13 mouse cellular contexts compared by ENCODE assay signal in the genomic region with DNA sequence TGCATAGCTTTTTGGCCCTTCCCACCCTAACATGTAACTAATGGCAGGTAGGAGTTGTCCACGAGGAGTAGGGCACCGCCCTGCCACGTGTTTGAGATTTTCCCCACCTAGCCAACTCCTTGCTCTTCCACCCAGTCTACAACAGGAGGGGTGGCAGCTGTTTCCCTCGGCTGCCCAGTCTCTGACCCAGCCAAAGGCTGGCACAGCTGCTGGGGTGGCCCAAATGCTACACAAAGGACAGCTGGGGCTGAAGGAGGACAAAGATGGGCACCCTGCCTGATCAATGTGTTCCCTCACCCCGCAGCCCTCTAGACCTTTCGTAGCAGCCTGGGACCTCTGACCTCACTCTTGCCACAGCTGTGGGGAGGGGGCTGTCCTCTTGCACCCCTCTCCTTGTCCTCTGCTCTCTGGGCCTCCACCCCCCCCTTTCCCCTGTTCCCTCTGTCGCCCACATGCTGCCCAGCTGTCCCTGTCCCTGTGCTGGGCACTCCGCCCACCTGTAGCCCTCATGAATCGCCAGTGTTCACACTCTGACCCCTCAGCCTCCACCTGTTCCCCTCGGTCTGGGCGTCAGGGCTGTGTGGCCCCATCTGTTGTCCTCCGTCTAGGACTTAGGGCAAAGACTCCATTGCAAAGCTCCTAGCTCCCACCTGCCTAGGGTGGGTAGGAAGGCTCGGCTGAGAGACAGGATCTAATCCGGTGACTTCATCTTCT. TPM values are rescaled to one million over a fixed set of nuclear protein-coding genes. Genes with fewer than 3 reads are reported as not detected.
DNase-seq lines count a peak whose midpoint lies in the region; ATAC-seq and TF ChIP-seq lines count a peak whose summit lies in the region.
"Had no signal": no experiment of that assay in that cellular context is flagged by ENCODE, and none has a peak within 500 bp of the region (broad histone marks: within the 10 kb centered on the region; RNA-seq: fewer than 3 reads in every experiment).

No protein-coding gene starts in this region.

- TF ChIP-seq CTCF in forebrain, postnatal 0 days (IDR thresholded peaks at IDR 0.05; ENCODE audit: low read depth): no peak
- no peak for TF ChIP-seq CTCF in lung, adult 2 months (IDR thresholded peaks at IDR 0.05; ENCODE audit: insufficient read depth, low read length)

- peak; percentile 24; the same call in 1 of the 2 replicates for ATAC-seq in forebrain, embryonic 13.5 days
- no peak for ATAC-seq in forebrain, postnatal 0 days
- ATAC-seq in lung, embryonic 15.5 days (ENCODE audit: borderline replicate concordance, extremely low read depth, low FRiP score, low TSS enrichment): peak; percentile 49; the same call in 1 of the 2 replicates
- peak; percentile 56; the same call in 1 of the 2 replicates for ATAC-seq in embryonic facial prominence, embryonic 14.5 days (ENCODE audit: low read depth)
- ATAC-seq in megakaryocyte-erythroid progenitor cell, adult 5-6 weeks (replicated peaks; ENCODE audit: low FRiP score, low TSS enrichment, poor library complexity, severe bottlenecking): no peak

- H3K9ac ChIP-seq in forebrain, embryonic 13.5 days: no peak overlapping the region
- no peak overlapping the region for H3K9ac ChIP-seq in forebrain, postnatal 0 days
- H3K9ac ChIP-seq in lung, embryonic 15.5 days: no peak overlapping the region
- no peak overlapping the region for H3K9ac ChIP-seq in embryonic facial prominence, embryonic 14.5 days (ENCODE audit: low read depth, low read length)
- H3K9ac ChIP-seq: liver, embryonic 14.5 days had no signal

- 85% methylated on average over 14 of the region's 14 CpGs for WGBS in forebrain, embryonic 13.5 days
- 75% methylated on average over 14 of the region's 14 CpGs for WGBS in forebrain, postnatal 0 days
- whole genome bisulfite sequencing in lung, embryonic 15.5 days: 70% methylated on average over 14 of the region's 14 CpGs
- 72% methylated on average over 14 of the region's 14 CpGs for WGBS in lung, adult 2 months
- 65% methylated on average over 13 of the region's 14 CpGs for WGBS in embryonic facial prominence, embryonic 14.5 days

- peaks cover 10% of the 10 kb centered on the region for H3K4me1 ChIP-seq in forebrain, embryonic 13.5 days
- peaks cover 6% of the 10 kb centered on the region; the same call in 1 of the 2 replicates for H3K4me1 ChIP-seq in forebrain, postnatal 0 days (ENCODE audit: insufficient read depth)
- H3K4me1 ChIP-seq in lung, embryonic 15.5 days: peaks cover 11% of the 10 kb centered on the region
- no peaks in the 10 kb centered on the region for H3K4me1 ChIP-seq in lung, adult 2 months (ENCODE audit: control insufficient read depth, insufficient read depth, low read length)
- H3K4me1 ChIP-seq in embryonic facial prominence, embryonic 14.5 days (ENCODE audit: control insufficient read depth, insufficient read depth, low read length): peaks cover 3% of the 10 kb centered on the region

- H3K27ac ChIP-seq in forebrain, embryonic 13.5 days: no peak overlapping the region
- no peak overlapping the region for H3K27ac ChIP-seq in forebrain, postnatal 0 days (ENCODE audit: low read depth, low read length)
- H3K27ac ChIP-seq in lung, embryonic 15.5 days: no peak overlapping the region
- H3K27ac ChIP-seq in embryonic facial prominence, embryonic 14.5 days (replicated peaks; ENCODE audit: low read depth, low read length): no peak overlapping the region
- H3K27ac ChIP-seq: liver, embryonic 14.5 days had no signal

- no peak for DNase-seq in forebrain, postnatal 0 days
- DNase-seq in lung, adult 2 months: no peak
- DNase-seq in embryonic facial prominence, embryonic 14.5 days (ENCODE audit: low spot score): peak; percentile 68
- peak; percentile 9 for DNase-seq in mesoderm, embryonic 11.5 days (ENCODE audit: low read depth, low spot score)
- no peak for DNase-seq in adrenal gland, adult 18-20 months (ENCODE audit: low spot score in 2 of 2)
- DNase-seq: heart, postnatal 4 days; layer of hippocampus, adult 9-11 months had no signal

- H3K4me2 ChIP-seq in forebrain, embryonic 13.5 days: no peak overlapping the region
- no peak overlapping the region for H3K4me2 ChIP-seq in forebrain, postnatal 0 days (ENCODE audit: low read depth)
- H3K4me2 ChIP-seq in lung, embryonic 15.5 days: no peak overlapping the region
- no peak overlapping the region for H3K4me2 ChIP-seq in embryonic facial prominence, embryonic 14.5 days (ENCODE audit: low read depth, low read length)

- no peak for TF ChIP-seq POLR2A in lung, adult 2 months (IDR thresholded peaks at IDR 0.05; ENCODE audit: borderline replicate concordance, extremely low read depth, low read depth, low read length)

- H3K9me3 ChIP-seq in forebrain, embryonic 13.5 days (replicated peaks): no peaks in the 10 kb centered on the region
- H3K9me3 ChIP-seq in forebrain, postnatal 0 days (ENCODE audit: low read length): no peaks in the 10 kb centered on the region
- H3K9me3 ChIP-seq in lung, embryonic 15.5 days: no peaks in the 10 kb centered on the region
- H3K9me3 ChIP-seq in embryonic facial prominence, embryonic 14.5 days (ENCODE audit: control insufficient read depth, low read length): no peaks in the 10 kb centered on the region
- H3K9me3 ChIP-seq: megakaryocyte, embryonic 14.5 days had no signal

- H3K4me3 ChIP-seq in forebrain, embryonic 13.5 days: no peak overlapping the region
- no peak overlapping the region for H3K4me3 ChIP-seq in forebrain, postnatal 0 days (ENCODE audit: low read depth, low read length)
- no peak overlapping the region for H3K4me3 ChIP-seq in lung, embryonic 15.5 days
- H3K4me3 ChIP-seq in lung, adult 2 months (replicated peaks; ENCODE audit: extremely low read depth, low read depth, low read length): no peak overlapping the region
- H3K4me3 ChIP-seq in embryonic facial prominence, embryonic 14.5 days (ENCODE audit: low read depth, low read length): no peak overlapping the region

- H3K27me3 ChIP-seq in forebrain, embryonic 13.5 days: peaks cover 8% of the 10 kb centered on the region; the same call in 1 of the 2 replicates
- no peaks in the 10 kb centered on the region for H3K27me3 ChIP-seq in forebrain, postnatal 0 days (ENCODE audit: insufficient read depth, low read length)
- peaks cover 4% of the 10 kb centered on the region; the same call in 1 of the 2 replicates for H3K27me3 ChIP-seq in lung, embryonic 15.5 days
- H3K27me3 ChIP-seq in embryonic facial prominence, embryonic 14.5 days (replicated peaks; ENCODE audit: control insufficient read depth, insufficient read depth, low read length): 0 out of 2 replicates have a peak, but pooled peaks cover 3% of the 10 kb centered on the region
- H3K27me3 ChIP-seq: Patski had no signal

- H3K36me3 ChIP-seq in forebrain, embryonic 13.5 days (ENCODE audit: poor library complexity, severe bottlenecking): no peaks in the 10 kb centered on the region
- no peaks in the 10 kb centered on the region for H3K36me3 ChIP-seq in forebrain, postnatal 0 days (ENCODE audit: insufficient read depth)
- no peaks in the 10 kb centered on the region for H3K36me3 ChIP-seq in lung, embryonic 15.5 days
- H3K36me3 ChIP-seq in embryonic facial prominence, embryonic 14.5 days (ENCODE audit: control insufficient read depth, insufficient read depth, low read length): no peaks in the 10 kb centered on the region

RNA-seq across cellular contexts. Expression of a gene that starts 9.9 kb away (rescaled TPM):
- polyA plus RNA-seq in forebrain, embryonic 13.5 days (2015; fragmentation: Nextera tagmentation; extraction: Ambion mirVana): 3.3 and 4.6 TPM in 2 replicates
- 38.4 and 41.5 TPM in 2 replicates for total RNA-seq in forebrain, postnatal 0 days (2014; rRNA removed)
- 29.3 and 37.5 TPM in 2 replicates for polyA plus RNA-seq in forebrain, postnatal 0 days (2015; fragmentation: Nextera tagmentation; extraction: Ambion mirVana)
- polyA plus RNA-seq in lung, embryonic 15.5 days (2015; fragmentation: Nextera tagmentation; extraction: Ambion mirVana): 2.5 and 4.0 TPM in 2 replicates
- 7.6 and 9.1 TPM in 2 replicates for polyA plus RNA-seq in lung, adult 2 months (2012; rRNA removed)
- 1.5 and 1.8 TPM in 2 replicates for polyA plus RNA-seq in embryonic facial prominence, embryonic 14.5 days (2014; fragmentation: Nextera tagmentation; extraction: Ambion mirVana)
- 100 to 1,000 TPM; 111 to 130 TPM for total RNA-seq in adrenal gland, adult 18-20 months (2021)
- total RNA-seq in megakaryocyte-erythroid progenitor cell, adult 5-6 weeks (2014; fragmentation: Nextera tagmentation): not detected in 2 replicates
- total RNA-seq in megakaryocyte-erythroid progenitor cell, adult 5-6 weeks (2017): not detected in 2 replicates

RNA-seq across cellular contexts. Expression of a gene that starts 44.6 kb away (rescaled TPM):
- not detected in 2 replicates for polyA plus RNA-seq in forebrain, embryonic 13.5 days (2015; fragmentation: Nextera tagmentation; extraction: Ambion mirVana)
- 0.08 and 0.29 TPM in 2 replicates for total RNA-seq in forebrain, postnatal 0 days (2014; rRNA removed)
- polyA plus RNA-seq in forebrain, postnatal 0 days (2015; fragmentation: Nextera tagmentation; extraction: Ambion mirVana): 0.19 and 0.28 TPM in 2 replicates
- polyA plus RNA-seq in lung, embryonic 15.5 days (2015; fragmentation: Nextera tagmentation; extraction: Ambion mirVana): 0.41 and 2.1 TPM in 2 replicates
- 1.7 TPM in 1 of 2 replicates, not detected in the other for polyA plus RNA-seq in lung, adult 2 months (2012; rRNA removed)
- polyA plus RNA-seq in embryonic facial prominence, embryonic 14.5 days (2014; fragmentation: Nextera tagmentation; extraction: Ambion mirVana): 219 and 223 TPM in 2 replicates
- total RNA-seq in adrenal gland, adult 18-20 months (2021): not detected
- total RNA-seq in megakaryocyte-erythroid progenitor cell, adult 5-6 weeks (2014; fragmentation: Nextera tagmentation): not detected in 2 replicates
- not detected in 2 replicates for total RNA-seq in megakaryocyte-erythroid progenitor cell, adult 5-6 weeks (2017)
- polyA plus RNA-seq: Patski had no signal

RNA-seq across cellular contexts. Expression of a gene that starts 51.9 kb away (rescaled TPM):
- not detected in 2 replicates for polyA plus RNA-seq in forebrain, embryonic 13.5 days (2015; fragmentation: Nextera tagmentation; extraction: Ambion mirVana)
- total RNA-seq in forebrain, postnatal 0 days (2014; rRNA removed): 0.10 and 0.23 TPM in 2 replicates
- 0.12 TPM in 1 of 2 replicates, not detected in the other for polyA plus RNA-seq in forebrain, postnatal 0 days (2015; fragmentation: Nextera tagmentation; extraction: Ambion mirVana)
- polyA plus RNA-seq in lung, embryonic 15.5 days (2015; fragmentation: Nextera tagmentation; extraction: Ambion mirVana): 0.16 and 0.50 TPM in 2 replicates
- polyA plus RNA-seq in lung, adult 2 months (2012; rRNA removed): 0.14 and 7.7 TPM in 2 replicates
- polyA plus RNA-seq in embryonic facial prominence, embryonic 14.5 days (2014; fragmentation: Nextera tagmentation; extraction: Ambion mirVana): 151 and 157 TPM in 2 replicates
- total RNA-seq in adrenal gland, adult 18-20 months (2021): under 1 TPM in 1 of 2 experiments, not detected in 1; 0.16 TPM
- total RNA-seq in megakaryocyte-erythroid progenitor cell, adult 5-6 weeks (2014; fragmentation: Nextera tagmentation): not detected in 2 replicates
- not detected in 2 replicates for total RNA-seq in megakaryocyte-erythroid progenitor cell, adult 5-6 weeks (2017)
- total RNA-seq: heart, postnatal 4 days had no signal
- polyA plus RNA-seq: Patski had no signal

Comparison
In these comparisons a context has a peak if more than half of its experiments do, and no peak if none do; other contexts are left out.
1. ATAC-seq: peak in forebrain, embryonic 13.5 days (single experiment), lung, embryonic 15.5 days (single experiment) and embryonic facial prominence, embryonic 14.5 days (single experiment); none in forebrain, postnatal 0 days (single experiment) and megakaryocyte-erythroid progenitor cell, adult 5-6 weeks (single experiment).
2. DNase-seq: peak in embryonic facial prominence, embryonic 14.5 days (single experiment) and mesoderm, embryonic 11.5 days (single experiment); none in forebrain, postnatal 0 days (single experiment), lung, adult 2 months (single experiment) and adrenal gland, adult 18-20 months (0 of 2).
3. RNA of a gene that starts 44.6 kb away (polyA plus RNA-seq): 219 to 223 TPM in embryonic facial prominence, embryonic 14.5 days; 1.7 TPM in lung, adult 2 months, 0.41 to 2.1 TPM in lung, embryonic 15.5 days, 0.19 to 0.28 TPM in forebrain, postnatal 0 days and not detected in forebrain, embryonic 13.5 days; every median in the first group is over 10 times any median in the second.
4. RNA of a gene that starts 51.9 kb away (polyA plus RNA-seq): 151 to 157 TPM in embryonic facial prominence, embryonic 14.5 days; 0.14 to 7.7 TPM in lung, adult 2 months, 0.16 to 0.50 TPM in lung, embryonic 15.5 days, 0.12 TPM in forebrain, postnatal 0 days and not detected in forebrain, embryonic 13.5 days; every median in the first group is over 10 times any median in the second.